Mouse (Mus musculus) midbrain, postnatal 0 days (tissue): ENCODE measurements at regions not wholly inside any gene's neighbourhood (a gene's known extent, or its start where the extent isn't known, plus 50 kb on each side); places are given as distances from the start of the nearest gene placed in this dataset.

Source experiments
- ATAC-seq: fragments of 200-750 bp; cut with Nextera tagmentation; 2 replicates; pipeline ENCODE4 v1.8.0; 2017; ENCODE audit warnings: moderate number of reproducible peaks, mild to moderate bottlenecking, moderate TSS enrichment, moderate library complexity; ENCODE audit not compliant: low FRiP score
- DNase-seq: peaks from one replicate; pipeline ENCODE4 v3.0.0-alpha.2; 2015; ENCODE audit warnings: low spot score
- H3K27ac ChIP-seq: fragments of 300-500 bp; sonication (generic); 2 replicates; pipeline ENCODE4 v1.5.1; 2014; ENCODE audit warnings: low read depth, mild to moderate bottlenecking, low read length, mixed read lengths
- H3K27me3 ChIP-seq: fragments of 300-500 bp; sonication (generic); 2 replicates; pipeline ENCODE4 v1.6.1; 2014; ENCODE audit warnings: low read length, control low read depth, mixed read lengths; ENCODE audit not compliant: insufficient read depth
- H3K36me3 ChIP-seq: fragments of 300-500 bp; sonication (generic); 2 replicates; pipeline ENCODE4 v1.6.1; 2014; ENCODE audit warnings: low read length, control low read depth, mixed read lengths; ENCODE audit not compliant: insufficient read depth
- H3K4me1 ChIP-seq: fragments of 300-500 bp; sonication (generic); 2 replicates; pipeline ENCODE4 v1.6.1; 2014; ENCODE audit warnings: mild to moderate bottlenecking, control low read depth, antibody characterized with exemption, low read length, mixed read lengths; ENCODE audit not compliant: insufficient read depth
- H3K4me2 ChIP-seq: fragments of 300-500 bp; sonication (generic); 2 replicates; pipeline ENCODE4 v1.6.1; 2014; ENCODE audit warnings: low read depth, mild to moderate bottlenecking, low read length, mixed read lengths; ENCODE audit not compliant: poor library complexity, severe bottlenecking
- H3K4me3 ChIP-seq: fragments of 300-500 bp; sonication (generic); 2 replicates; pipeline ENCODE4 v1.5.1; 2014; ENCODE audit warnings: low read depth, mild to moderate bottlenecking, low read length, moderate library complexity
- H3K9ac ChIP-seq: fragments of 300-500 bp; sonication (generic); replicated peaks from 2 replicates; pipeline ENCODE4 v1.6.1; 2014; ENCODE audit warnings: mild to moderate bottlenecking, low read length, moderate library complexity, mixed read lengths; ENCODE audit not compliant: poor library complexity, severe bottlenecking
- H3K9me3 ChIP-seq: fragments of 300-500 bp; sonication (generic); 2 replicates; pipeline ENCODE4 v1.6.1; 2016; ENCODE audit warnings: low read length, control low read depth
- CTCF ChIP-seq: IDR thresholded peaks from 2 replicates; pipeline ENCODE4 v1.5.1; 2016; ENCODE audit warnings: antibody characterized with exemption, mild to moderate bottlenecking
- WGBS: fragments of 180-500 bp; shearing (Covaris S2); extraction: QIAGEN DNeasy Blood & Tissue Kit; methylation state at CpG from one replicate; pipeline ENCODE4 v1.1.7; 2014; 5-methylcytosine and 5-hydroxymethylcytosine counted together

DNA sequence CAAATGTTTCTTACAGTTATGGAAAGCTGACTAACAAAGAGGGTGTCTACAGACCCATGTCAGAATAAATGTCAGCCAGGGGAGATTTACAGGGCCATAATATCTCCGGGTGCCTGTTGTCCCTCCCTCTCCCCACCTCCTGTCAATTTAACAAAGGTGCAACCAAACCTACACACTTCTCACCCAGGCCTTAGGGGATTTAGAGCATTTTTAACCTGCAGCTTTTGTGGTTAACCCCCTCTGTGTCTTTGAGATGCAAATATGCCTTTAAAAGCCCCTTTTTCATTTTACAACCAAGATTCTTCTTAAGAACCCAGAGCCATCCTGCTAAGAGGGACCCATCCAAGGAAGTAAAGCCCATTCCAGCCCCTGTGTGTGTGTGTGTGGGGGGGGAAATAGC lies 573.3 kb downstream of the Tmem132b start:
- no peak for DNase-seq
- WGBS = 30% methylated on average over 1 of the region's 1 CpGs
- Histone ChIP-seq H3K9ac (no peak overlapping the region), H3K36me3 (no peaks in the 10 kb centered on the region), H3K4me3 (no peak overlapping the region), H3K9me3 (no peaks in the 10 kb centered on the region), H3K4me1 (no peaks in the 10 kb centered on the region), H3K27ac (no peak overlapping the region), H3K27me3 (no peaks in the 10 kb centered on the region), H3K4me2 (no peak overlapping the region)
- TF ChIP-seq CTCF = no peak
- ATAC-seq = no peak

- Histone ChIP-seq H3K9ac (no peak overlapping the region), H3K9me3 (no peaks in the 10 kb centered on the region), H3K27ac (no peak overlapping the region), H3K36me3 (no peaks in the 10 kb centered on the region), H3K4me3 (no peak overlapping the region), H3K4me2 (no peak overlapping the region), H3K4me1 (no peaks in the 10 kb centered on the region), H3K27me3 (no peaks in the 10 kb centered on the region)
- DNase-seq = no peak
- no peak for ATAC-seq
- 88% methylated on average over 1 of the region's 1 CpGs for WGBS
- TF ChIP-seq CTCF = no peak
Observed at GRCm38 (mm10) chr5:126105446-126105845, 573.9 kb downstream of the Tmem132b start.

GRCm38 (mm10) chr5:126107020-126107419 lies 575.4 kb downstream of the Tmem132b start:
- no peak overlapping the region for H3K27ac ChIP-seq
- H3K9me3 ChIP-seq = no peaks in the 10 kb centered on the region
- no peak overlapping the region for H3K4me3 ChIP-seq
- no peaks in the 10 kb centered on the region for H3K36me3 ChIP-seq
- WGBS = 85% methylated on average over 5 of the region's 5 CpGs
- H3K4me2 ChIP-seq = no peak overlapping the region
- ATAC-seq = no peak
- no peak for TF ChIP-seq CTCF
- DNase-seq = no peak
- H3K27me3 ChIP-seq = no peaks in the 10 kb centered on the region
- no peak overlapping the region for H3K9ac ChIP-seq
- no peaks in the 10 kb centered on the region for H3K4me1 ChIP-seq

- no peaks in the 10 kb centered on the region for H3K27me3 ChIP-seq
- DNase-seq (no peak), ATAC-seq (no peak)
- no peak overlapping the region for H3K9ac ChIP-seq
- no peaks in the 10 kb centered on the region for H3K9me3 ChIP-seq
- H3K4me1 ChIP-seq = no peaks in the 10 kb centered on the region
- no peak overlapping the region for H3K4me2 ChIP-seq
- no peak overlapping the region for H3K4me3 ChIP-seq
- H3K27ac ChIP-seq = no peak overlapping the region
- H3K36me3 ChIP-seq = no peaks in the 10 kb centered on the region
- TF ChIP-seq CTCF = no peak
- 64% methylated on average over 3 of the region's 3 CpGs for WGBS
Observed at GRCm38 (mm10) chr5:126108837-126109236, 577.3 kb downstream of the Tmem132b start.

DNA sequence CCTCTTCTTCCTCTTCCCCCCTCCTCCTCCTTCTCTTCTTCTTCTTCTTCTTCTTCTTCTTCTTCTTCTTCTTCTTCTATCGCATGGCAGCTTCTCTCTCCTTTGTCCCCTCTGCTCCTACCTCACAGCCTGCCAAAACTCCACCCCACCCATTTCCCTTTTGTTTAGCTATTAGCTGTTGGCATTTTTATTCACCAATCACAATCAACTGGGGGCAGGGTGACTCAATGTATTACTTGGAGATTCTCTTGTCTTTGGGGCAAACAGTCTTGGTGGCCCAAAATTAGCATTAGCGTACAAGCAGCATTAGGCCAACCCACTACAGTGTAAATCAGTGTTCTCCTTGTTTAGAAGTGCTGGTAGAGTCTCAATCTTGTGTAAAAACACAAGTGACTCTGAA lies 585.7 kb downstream of the Tmem132b start:
- WGBS = 89% methylated on average over 2 of the region's 2 CpGs
- Histone ChIP-seq H3K4me1 (no peaks in the 10 kb centered on the region), H3K9me3 (no peaks in the 10 kb centered on the region), H3K36me3 (no peaks in the 10 kb centered on the region), H3K27ac (no peak overlapping the region), H3K4me2 (no peak overlapping the region), H3K27me3 (no peaks in the 10 kb centered on the region), H3K4me3 (no peak overlapping the region), H3K9ac (no peak overlapping the region)
- ATAC-seq (no peak), DNase-seq (no peak)
- no peak for TF ChIP-seq CTCF

DNA sequence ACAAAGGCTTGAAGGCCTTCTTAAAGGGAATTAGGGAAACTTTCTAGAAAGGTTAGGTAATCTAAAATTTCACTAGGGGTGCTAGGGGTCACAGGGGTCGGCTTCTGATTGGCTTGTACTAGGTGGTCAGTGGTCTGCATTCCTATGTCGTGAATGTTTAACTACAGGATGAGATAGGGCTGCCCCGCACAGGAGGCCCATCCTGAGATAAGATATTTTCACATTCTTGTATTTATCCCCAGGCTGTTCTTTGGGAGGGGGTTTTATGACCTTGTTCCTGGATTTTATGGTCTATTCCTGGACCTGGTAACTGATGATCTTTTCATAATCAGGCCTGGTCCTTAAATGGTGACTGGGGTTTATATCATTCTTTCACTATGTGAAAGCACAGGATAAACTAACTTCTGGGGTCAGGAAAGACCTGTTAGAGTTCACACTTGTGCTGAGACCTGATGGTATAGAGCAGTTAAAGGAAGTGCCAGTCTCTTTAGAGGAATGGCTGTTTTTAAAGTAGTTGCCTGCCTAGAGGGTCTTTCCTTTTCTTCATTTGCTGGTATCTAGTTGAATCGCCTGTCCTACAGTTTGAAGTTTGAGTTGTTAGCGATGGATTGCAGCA lies 586.4 kb downstream of the Tmem132b start:
- H3K4me1 ChIP-seq = no peaks in the 10 kb centered on the region
- no peaks in the 10 kb centered on the region for H3K9me3 ChIP-seq
- H3K27ac ChIP-seq = no peak overlapping the region
- DNase-seq (no peak), ATAC-seq (no peak)
- H3K4me2 ChIP-seq = no peak overlapping the region
- no peak for TF ChIP-seq CTCF
- WGBS = 83% methylated on average over 5 of the region's 5 CpGs
- H3K4me3 ChIP-seq = no peak overlapping the region
- no peaks in the 10 kb centered on the region for H3K27me3 ChIP-seq
- no peak overlapping the region for H3K9ac ChIP-seq
- no peaks in the 10 kb centered on the region for H3K36me3 ChIP-seq
